Mouse (Mus musculus) heart, postnatal 0 days (tissue): ENCODE data around the gene Mark3. TPM values are rescaled to one million over a fixed set of nuclear protein-coding genes. Genes with fewer than 3 reads are reported as not detected.

Experiments
- ATAC-seq: fragments of 200-750 bp; cut with Nextera tagmentation; 2 replicates; pipeline ENCODE4 v1.8.0; 2017; ENCODE audit warnings: low read depth, moderate number of reproducible peaks, moderate library complexity; ENCODE audit not compliant: insufficient read depth
- DNase-seq: peaks from one replicate; pipeline ENCODE4 v3.0.0-alpha.2; 2016; ENCODE audit warnings: low spot score
- H3K27ac ChIP-seq: fragments of 300-500 bp; sonication (generic); 2 replicates; pipeline ENCODE4 v1.5.1; 2014; ENCODE audit warnings: low read depth, mild to moderate bottlenecking
- H3K27me3 ChIP-seq: fragments of 300-500 bp; sonication (generic); 2 replicates; pipeline ENCODE4 v1.6.1; 2014; ENCODE audit warnings: low read length, mixed read lengths; ENCODE audit not compliant: control insufficient read depth, insufficient read depth
- H3K36me3 ChIP-seq: fragments of 300-500 bp; sonication (generic); replicated peaks from 2 replicates; pipeline ENCODE4 v1.6.1; 2014; ENCODE audit warnings: low read length, mixed read lengths; ENCODE audit not compliant: control insufficient read depth, insufficient read depth
- H3K4me1 ChIP-seq: fragments of 300-500 bp; sonication (generic); 2 replicates; pipeline ENCODE4 v1.6.1; 2014; ENCODE audit warnings: antibody characterized with exemption; ENCODE audit not compliant: control insufficient read depth, insufficient read depth
- H3K4me2 ChIP-seq: fragments of 300-500 bp; sonication (generic); 2 replicates; pipeline ENCODE4 v1.6.1; 2014; ENCODE audit warnings: low read depth, mild to moderate bottlenecking, low read length, moderate library complexity
- H3K4me3 ChIP-seq: fragments of 300-500 bp; sonication (generic); 2 replicates; pipeline ENCODE4 v1.5.1; 2014; ENCODE audit warnings: low read depth, low read length
- H3K9ac ChIP-seq: fragments of 300-500 bp; sonication (generic); replicated peaks from 2 replicates; pipeline ENCODE4 v1.6.1; 2014; ENCODE audit warnings: low read depth, low read length, mixed read lengths
- H3K9me3 ChIP-seq: fragments of 300-500 bp; sonication (generic); replicated peaks from 2 replicates; pipeline ENCODE4 v1.6.1; 2016; ENCODE audit warnings: low read length; ENCODE audit not compliant: control insufficient read depth
- CTCF ChIP-seq: IDR thresholded peaks from 2 replicates; pipeline ENCODE4 v1.5.1; 2016; ENCODE audit warnings: antibody characterized with exemption, control low read depth, low read depth
- EP300 ChIP-seq: IDR thresholded peaks from 2 replicates; pipeline ENCODE4 v1.6.1; 2016; ENCODE audit warnings: antibody characterized with exemption, low read depth
- WGBS: fragments of 180-500 bp; shearing (Covaris S2); extraction: QIAGEN DNeasy Blood & Tissue Kit; methylation state at CpG from one replicate; pipeline ENCODE4 v1.1.7; 2014; 5-methylcytosine and 5-hydroxymethylcytosine counted together
- polyA plus RNA-seq: library from polyadenylated mRNA; unstranded; fragments of >200 nt; fragmentation: Nextera tagmentation; extraction: Ambion mirVana; gene quantifications from 2 replicates; pipeline ENCODE4 v1.2.1, GENCODE M21; 2015
- total RNA-seq: library from RNA; depleted of rRNA; stranded (reverse); fragments of >200 nt; gene quantifications from 2 replicates; pipeline ENCODE4 v1.2.3, GENCODE M21; 2014; ENCODE audit warnings: low replicate concordance

The Mark3 gene
- total and polyA plus RNA-seq, 2 experiments from 2014 or later = 20.0 to 66.3 TPM

DNA sequence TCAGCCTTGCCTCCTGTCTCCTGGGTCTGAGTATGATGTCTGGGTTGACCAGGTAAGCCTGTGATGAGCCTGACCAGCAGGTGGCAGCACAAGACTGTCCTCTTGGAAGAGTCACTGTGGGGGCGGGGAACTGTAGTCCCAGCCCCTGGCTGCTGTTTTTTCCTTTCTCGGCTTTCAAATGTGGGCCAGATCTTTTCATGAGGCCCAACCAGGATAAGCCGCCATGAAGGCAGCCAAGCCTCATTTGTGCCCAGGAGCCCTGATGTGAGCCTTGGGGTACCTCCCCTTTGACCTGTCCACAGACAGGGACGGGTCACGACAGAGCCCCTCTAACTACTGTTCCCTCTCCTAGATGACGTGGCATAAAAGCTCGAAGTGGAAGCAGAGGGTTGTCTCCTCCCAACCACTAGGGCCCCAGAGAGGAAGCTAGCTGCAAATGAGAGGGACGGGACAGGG lies 94.2 kb downstream of the Mark3 start:
- no peaks in the 10 kb centered on the region for H3K36me3 ChIP-seq
- H3K9ac ChIP-seq = no peak overlapping the region; the same call in 1 of the 2 replicates
- WGBS = 0% methylated on average over 8 of the region's 8 CpGs
- peaks cover 6% of the 10 kb centered on the region; the same call in 1 of the 2 replicates for H3K27me3 ChIP-seq
- peak overlapping the region; percentile 49 for H3K4me2 ChIP-seq
- peak; percentile 93 for DNase-seq
- peak overlapping the region; percentile 89 for H3K27ac ChIP-seq
- TF ChIP-seq CTCF (peak; percentile 97), EP300 (peak; percentile 70; the same call in 1 of the 2 replicates)
- H3K4me1 ChIP-seq = peaks cover 22% of the 10 kb centered on the region
- no peaks in the 10 kb centered on the region for H3K9me3 ChIP-seq
- ATAC-seq = peak; percentile 68
- H3K4me3 ChIP-seq = no peak overlapping the region; the same call in 1 of the 2 replicates

DNA sequence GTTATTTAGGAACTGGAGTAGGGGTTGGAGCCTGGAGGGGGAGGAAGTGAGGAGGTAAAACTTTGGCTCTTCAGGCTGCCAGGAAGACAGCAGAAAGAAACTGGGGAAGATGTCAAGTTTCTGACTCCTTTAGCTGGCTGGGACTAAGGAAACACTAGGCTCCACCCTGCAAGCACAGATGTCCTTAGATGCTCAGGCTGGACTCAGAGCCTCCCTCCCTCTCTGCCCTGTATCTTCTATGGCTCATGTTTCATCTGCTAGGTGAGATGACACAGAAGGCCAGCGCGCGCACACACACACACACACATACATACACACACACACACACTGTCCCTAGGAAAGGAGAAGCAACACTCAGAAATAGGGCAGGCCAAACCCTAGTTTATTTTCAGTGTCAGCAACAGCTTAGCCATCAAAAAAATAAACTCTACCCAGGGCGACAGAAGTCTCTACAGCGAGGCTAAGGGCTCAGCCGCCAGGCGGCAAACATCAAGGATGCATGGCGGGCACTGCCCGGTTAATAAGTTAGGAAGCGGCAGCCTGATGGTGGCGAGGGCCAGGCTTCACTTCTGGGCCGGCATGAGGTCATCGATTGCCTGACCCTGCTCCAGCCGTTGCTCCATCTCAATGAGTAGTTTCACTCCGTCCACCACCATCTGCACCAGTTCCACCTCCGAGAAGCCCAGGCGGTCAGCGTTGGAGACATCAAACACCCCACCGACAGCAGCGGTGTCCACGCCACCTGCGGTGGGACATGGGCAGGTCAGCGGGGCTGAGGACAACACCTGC lies 94.9 kb downstream of the Mark3 start:
- Histone ChIP-seq H3K4me1 (peaks cover 26% of the 10 kb centered on the region), H3K9ac (no peak overlapping the region; the same call in 1 of the 2 replicates), H3K27ac (peak overlapping the region; percentile 89), H3K4me3 (no peak overlapping the region), H3K36me3 (no peaks in the 10 kb centered on the region), H3K4me2 (peak overlapping the region; percentile 49), H3K27me3 (peaks cover 6% of the 10 kb centered on the region; the same call in 1 of the 2 replicates), H3K9me3 (no peaks in the 10 kb centered on the region)
- DNase-seq = peak; percentile 59
- TF ChIP-seq CTCF = no peak
- no peak for TF ChIP-seq EP300
- ATAC-seq = peak; percentile 6
- 68% methylated on average over 23 of the region's 23 CpGs for WGBS

DNA sequence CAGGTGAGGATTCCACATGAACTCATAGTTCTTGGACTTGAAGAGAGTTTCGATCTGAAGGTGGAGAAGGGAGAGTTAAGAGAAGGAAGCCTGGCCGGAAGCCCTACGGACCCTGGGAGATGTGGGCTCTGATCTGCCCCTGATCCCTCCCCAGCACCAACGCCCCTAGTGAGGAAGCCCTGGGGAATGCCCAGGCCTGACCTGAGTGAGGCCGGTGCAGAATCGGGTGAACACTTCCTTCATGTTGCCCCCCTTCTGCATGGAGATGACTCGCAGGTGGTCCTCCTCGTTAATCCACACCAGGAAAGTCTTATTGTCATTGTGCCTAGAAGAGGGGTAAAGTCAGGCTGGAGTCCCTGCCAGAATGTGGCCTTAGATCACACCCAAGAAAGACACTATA lies 95.6 kb downstream of the Mark3 start:
- H3K4me2 ChIP-seq = no peak overlapping the region
- peaks cover 28% of the 10 kb centered on the region for H3K4me1 ChIP-seq
- peaks cover 6% of the 10 kb centered on the region; the same call in 1 of the 2 replicates for H3K27me3 ChIP-seq
- no peak overlapping the region for H3K27ac ChIP-seq
- no peak overlapping the region for H3K4me3 ChIP-seq
- TF ChIP-seq CTCF (no peak), EP300 (no peak)
- no peaks in the 10 kb centered on the region for H3K9me3 ChIP-seq
- H3K36me3 ChIP-seq = no peaks in the 10 kb centered on the region
- H3K9ac ChIP-seq = no peak overlapping the region
- WGBS = 75% methylated on average over 8 of the region's 8 CpGs
- no peak for DNase-seq
- no peak for ATAC-seq

- peaks cover 6% of the 10 kb centered on the region; the same call in 1 of the 2 replicates for H3K27me3 ChIP-seq
- H3K4me1 ChIP-seq = peaks cover 31% of the 10 kb centered on the region
- no peak for ATAC-seq
- H3K27ac ChIP-seq = no peak overlapping the region
- TF ChIP-seq CTCF (no peak), EP300 (no peak)
- peak overlapping the region; percentile 97 for H3K4me2 ChIP-seq
- 31% methylated on average over 29 of the region's 29 CpGs for WGBS
- no peaks in the 10 kb centered on the region for H3K9me3 ChIP-seq
- H3K9ac ChIP-seq = peak overlapping the region; percentile 56; the same call in 1 of the 2 replicates
- H3K4me3 ChIP-seq = peak overlapping the region; percentile 58
- no peak for DNase-seq
- no peaks in the 10 kb centered on the region for H3K36me3 ChIP-seq
These were observed 96.1 kb downstream of the Mark3 start for GRCm38 (mm10) chr12:111670371-111670971.

DNA sequence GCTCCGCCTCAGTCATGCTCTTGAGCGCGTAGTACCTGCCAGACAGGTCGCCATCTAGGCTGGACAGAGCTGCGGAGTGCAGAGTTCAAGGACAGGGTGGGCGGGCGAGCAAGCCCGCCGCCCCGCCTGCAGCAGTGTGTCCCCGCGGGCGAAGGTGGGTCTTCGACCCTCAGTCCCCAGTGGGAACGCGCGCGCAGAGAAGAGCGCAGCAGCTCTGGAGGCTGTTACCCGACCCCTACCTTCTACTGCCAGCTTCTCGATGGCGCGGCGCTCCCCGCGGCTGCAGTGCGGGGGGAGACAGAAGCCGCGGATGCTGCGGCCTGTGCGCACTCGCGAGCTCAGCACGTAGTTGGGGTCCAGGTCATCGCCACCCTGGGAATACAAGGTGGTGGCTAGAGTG lies 96.7 kb downstream of the Mark3 start:
- Histone ChIP-seq H3K9me3 (no peaks in the 10 kb centered on the region), H3K4me2 (peak overlapping the region; percentile 97), H3K27me3 (peaks cover 6% of the 10 kb centered on the region; the same call in 1 of the 2 replicates), H3K27ac (no peak overlapping the region), H3K9ac (peak overlapping the region; percentile 56), H3K4me1 (peaks cover 30% of the 10 kb centered on the region), H3K36me3 (no peaks in the 10 kb centered on the region), H3K4me3 (peak overlapping the region; percentile 58)
- ATAC-seq (no peak), DNase-seq (no peak)
- TF ChIP-seq CTCF (no peak), EP300 (no peak)
- WGBS = 3% methylated on average over 31 of the region's 35 CpGs
